Mouse (Mus musculus): ENCODE data around the gene Gpcpd1.

GRCm38 (mm10) chr2:132527864-132528263 is 59.7 kb downstream of the Gpcpd1 start:
- TF ChIP-seq POLR2A (IDR thresholded peaks at IDR 0.05; ENCODE audit: insufficient read depth, low read depth, low read length) (no peak), CTCF (IDR thresholded peaks at IDR 0.05; ENCODE audit: insufficient read depth, low read depth, low read length) (no peak)
